Mouse (Mus musculus) urinary bladder, postnatal 0 days (tissue): ENCODE data around the gene Tmem200c. TPM values are rescaled to one million over a fixed set of nuclear protein-coding genes. Genes with fewer than 3 reads are reported as not detected.

Source experiments
- polyA plus RNA-seq: library from polyadenylated mRNA; unstranded; fragments of >200 nt; fragmentation: Nextera tagmentation; extraction: Ambion mirVana; gene quantifications from 2 replicates; pipeline ENCODE4 v1.2.1, GENCODE M21; 2015

Gene Tmem200c
- polyA plus RNA-seq, result 3.8 and 4.3 TPM in 2 replicates

DNA sequence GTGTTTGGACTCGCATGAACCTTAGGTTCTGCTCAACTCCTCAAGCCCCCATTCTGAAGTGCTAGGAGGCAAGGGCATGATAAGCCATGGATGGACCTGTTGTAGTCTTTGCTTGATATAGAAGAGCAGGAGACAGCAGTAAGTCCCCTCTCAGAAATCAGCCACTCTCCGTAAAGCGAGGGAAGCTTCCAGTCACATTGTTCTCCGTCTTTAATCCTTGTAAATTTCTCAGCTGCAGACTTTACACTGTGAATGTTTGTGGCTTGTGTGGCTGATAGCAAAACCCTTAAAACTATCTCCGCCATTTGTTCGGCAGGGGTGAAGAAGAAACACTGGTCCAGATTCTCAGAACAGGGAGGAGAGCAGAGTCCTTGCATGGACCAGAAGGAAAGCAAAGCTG is at the start of gene Tmem200c:
Gene Tmem200c, plus strand, starts transcription at position 301 of the 400 bp plus-strand sequence.

Other genes with a start within 250 kb of the Tmem200c start
- gene Epb41l3, start 249.1 kb downstream of the Tmem200c start, polyA plus RNA-seq, result 21.0 and 26.1 TPM in 2 replicates